Mouse (Mus musculus): ENCODE results near the gene Vps13a.

GRCm38 (mm10) chr19:16784879-16785278 lies 4.1 kb upstream of the Vps13a start:
- peak; percentile 85 for TF ChIP-seq CTCF (IDR thresholded peaks at IDR 0.05)
- no peak for TF ChIP-seq POLR2A (IDR thresholded peaks at IDR 0.05; ENCODE audit: insufficient read depth, low read depth, low read length)
- TF ChIP-seq EP300 (IDR thresholded peaks at IDR 0.05; ENCODE audit: insufficient read depth, low read depth, low read length): no peak

Measured in heart, adult 2 months (tissue).